Mouse (Mus musculus) embryonic facial prominence, embryonic 13.5 days (tissue): ENCODE measurements at regions not wholly inside any gene's neighbourhood (a gene's known extent, or its start where the extent isn't known, plus 50 kb on each side); places are given as distances from the start of the nearest gene placed in this dataset.

Source experiments
- ATAC-seq: fragments of 200-750 bp; cut with Nextera tagmentation; 2 replicates; pipeline ENCODE4 v1.8.0; 2017; ENCODE audit warnings: low read depth; ENCODE audit not compliant: insufficient number of reproducible peaks, insufficient read depth, low FRiP score, low TSS enrichment
- H3K27ac ChIP-seq: fragments of 300-500 bp; sonication (generic); 2 replicates; pipeline ENCODE4 v1.5.1; 2015; ENCODE audit warnings: moderate library complexity, mild to moderate bottlenecking, inconsistent platforms
- H3K27me3 ChIP-seq: fragments of 300-500 bp; sonication (generic); 2 replicates; pipeline ENCODE4 v1.6.1; 2015; ENCODE audit warnings: mild to moderate bottlenecking, inconsistent platforms
- H3K36me3 ChIP-seq: fragments of 300-500 bp; sonication (generic); 2 replicates; pipeline ENCODE4 v1.6.1; 2015; ENCODE audit warnings: mild to moderate bottlenecking, inconsistent platforms
- H3K4me1 ChIP-seq: fragments of 300-500 bp; sonication (generic); 2 replicates; pipeline ENCODE4 v1.6.1; 2015; ENCODE audit warnings: inconsistent platforms
- H3K4me2 ChIP-seq: fragments of 300-500 bp; sonication (generic); 2 replicates; pipeline ENCODE4 v1.6.1; 2015; ENCODE audit warnings: moderate library complexity, mild to moderate bottlenecking, inconsistent platforms
- H3K4me3 ChIP-seq: fragments of 300-500 bp; sonication (generic); 2 replicates; pipeline ENCODE4 v1.5.1; 2015; ENCODE audit warnings: mild to moderate bottlenecking, inconsistent platforms
- H3K9ac ChIP-seq: fragments of 300-500 bp; sonication (generic); 2 replicates; pipeline ENCODE4 v1.6.1; 2015; ENCODE audit warnings: mild to moderate bottlenecking, inconsistent platforms
- H3K9me3 ChIP-seq: fragments of 300-500 bp; sonication (generic); 2 replicates; pipeline ENCODE4 v1.6.1; 2016; ENCODE audit warnings: inconsistent platforms
- WGBS: fragments of 180-500 bp; shearing (Covaris S2); methylation state at CpG from one replicate; pipeline ENCODE4 v1.1.7; 2015; ENCODE audit warnings: mixed read lengths; 5-methylcytosine and 5-hydroxymethylcytosine counted together

GRCm38 (mm10) chr2:46065034-46065802 lies 948.0 kb upstream of the Zeb2 start:
- Histone ChIP-seq H3K9me3 (no peaks in the 10 kb centered on the region), H3K4me2 (no peak overlapping the region; the same call in 1 of the 2 replicates), H3K36me3 (no peaks in the 10 kb centered on the region), H3K4me1 (no peaks in the 10 kb centered on the region), H3K4me3 (no peak overlapping the region), H3K27ac (no peak overlapping the region), H3K27me3 (no peaks in the 10 kb centered on the region), H3K9ac (no peak overlapping the region)
- peak; percentile 72; the same call in 1 of the 2 replicates for ATAC-seq
- WGBS, result 42% methylated on average over 7 of the region's 7 CpGs

- Histone ChIP-seq H3K4me1 (0 out of 2 replicates have a peak, but pooled peaks cover 3% of the 10 kb centered on the region), H3K4me3 (no peak overlapping the region), H3K36me3 (no peaks in the 10 kb centered on the region), H3K27ac (no peak overlapping the region), H3K9me3 (no peaks in the 10 kb centered on the region), H3K9ac (no peak overlapping the region), H3K27me3 (no peaks in the 10 kb centered on the region), H3K4me2 (no peak overlapping the region)
- WGBS, result 73% methylated on average over 8 of the region's 8 CpGs
- no peak for ATAC-seq
Observed at GRCm38 (mm10) chr2:46055729-46056128, 938.5 kb upstream of the Zeb2 start.

- Histone ChIP-seq H3K4me1 (0 out of 2 replicates have a peak, but pooled peaks cover 3% of the 10 kb centered on the region), H3K4me3 (no peak overlapping the region), H3K27ac (no peak overlapping the region), H3K27me3 (no peaks in the 10 kb centered on the region), H3K9ac (no peak overlapping the region), H3K4me2 (no peak overlapping the region; the same call in 1 of the 2 replicates), H3K9me3 (no peaks in the 10 kb centered on the region), H3K36me3 (no peaks in the 10 kb centered on the region)
- 42% methylated on average over 7 of the region's 7 CpGs for WGBS
- ATAC-seq, result no peak
Observed at GRCm38 (mm10) chr2:46054902-46055301, 937.7 kb upstream of the Zeb2 start.

- H3K9me3 ChIP-seq, result no peaks in the 10 kb centered on the region
- H3K27me3 ChIP-seq, result no peaks in the 10 kb centered on the region
- ATAC-seq, result no peak
- H3K4me1 ChIP-seq, result no peaks in the 10 kb centered on the region
- no peak overlapping the region for H3K4me3 ChIP-seq
- H3K27ac ChIP-seq, result no peak overlapping the region
- WGBS, result 83% methylated on average over 1 of the region's 1 CpGs
- no peak overlapping the region for H3K9ac ChIP-seq
- H3K4me2 ChIP-seq, result no peak overlapping the region
- H3K36me3 ChIP-seq, result no peaks in the 10 kb centered on the region
Observed at GRCm38 (mm10) chr2:46021854-46022253, 904.7 kb upstream of the Zeb2 start.

GRCm38 (mm10) chr2:46013771-46014269 lies 896.6 kb upstream of the Zeb2 start:
- H3K27me3 ChIP-seq, result no peaks in the 10 kb centered on the region
- H3K36me3 ChIP-seq, result no peaks in the 10 kb centered on the region
- no peaks in the 10 kb centered on the region for H3K9me3 ChIP-seq
- H3K4me1 ChIP-seq, result no peaks in the 10 kb centered on the region
- no peak overlapping the region for H3K9ac ChIP-seq
- no peak overlapping the region for H3K4me2 ChIP-seq
- no peak overlapping the region for H3K27ac ChIP-seq
- WGBS, result 75% methylated on average over 3 of the region's 3 CpGs
- H3K4me3 ChIP-seq, result no peak overlapping the region
- ATAC-seq, result no peak

GRCm38 (mm10) chr2:46012716-46013115 lies 895.5 kb upstream of the Zeb2 start:
- H3K4me3 ChIP-seq, result no peak overlapping the region
- no peaks in the 10 kb centered on the region for H3K36me3 ChIP-seq
- no peaks in the 10 kb centered on the region for H3K27me3 ChIP-seq
- no peak overlapping the region for H3K4me2 ChIP-seq
- no peak overlapping the region for H3K27ac ChIP-seq
- no peak for ATAC-seq
- H3K4me1 ChIP-seq, result no peaks in the 10 kb centered on the region
- H3K9ac ChIP-seq, result no peak overlapping the region
- no peaks in the 10 kb centered on the region for H3K9me3 ChIP-seq
- 90% methylated on average over 1 of the region's 1 CpGs for WGBS

GRCm38 (mm10) chr2:45975157-45975556 lies 858.0 kb upstream of the Zeb2 start:
- H3K4me1 ChIP-seq, result no peaks in the 10 kb centered on the region
- no peaks in the 10 kb centered on the region for H3K36me3 ChIP-seq
- no peak for ATAC-seq
- no peaks in the 10 kb centered on the region for H3K27me3 ChIP-seq
- H3K27ac ChIP-seq, result no peak overlapping the region
- no peaks in the 10 kb centered on the region for H3K9me3 ChIP-seq
- H3K4me3 ChIP-seq, result no peak overlapping the region
- no peak overlapping the region for H3K9ac ChIP-seq
- H3K4me2 ChIP-seq, result no peak overlapping the region

- Histone ChIP-seq H3K9ac (no peak overlapping the region), H3K4me1 (no peaks in the 10 kb centered on the region), H3K36me3 (no peaks in the 10 kb centered on the region), H3K4me2 (no peak overlapping the region), H3K4me3 (no peak overlapping the region), H3K9me3 (no peaks in the 10 kb centered on the region), H3K27me3 (no peaks in the 10 kb centered on the region), H3K27ac (no peak overlapping the region)
- ATAC-seq, result no peak
- WGBS, result 83% methylated on average over 5 of the region's 5 CpGs
Observed at GRCm38 (mm10) chr2:45968635-45969034, 851.4 kb upstream of the Zeb2 start.

GRCm38 (mm10) chr2:45956792-45957330 lies 839.7 kb upstream of the Zeb2 start:
- WGBS, result 55% methylated on average over 4 of the region's 4 CpGs
- H3K27me3 ChIP-seq, result no peaks in the 10 kb centered on the region
- no peak overlapping the region for H3K9ac ChIP-seq
- H3K27ac ChIP-seq, result no peak overlapping the region
- no peaks in the 10 kb centered on the region for H3K4me1 ChIP-seq
- no peaks in the 10 kb centered on the region for H3K9me3 ChIP-seq
- no peak for ATAC-seq
- no peak overlapping the region for H3K4me2 ChIP-seq
- H3K36me3 ChIP-seq, result no peaks in the 10 kb centered on the region
- H3K4me3 ChIP-seq, result no peak overlapping the region

GRCm38 (mm10) chr2:45948758-45949157 lies 831.6 kb upstream of the Zeb2 start:
- H3K4me1 ChIP-seq, result no peaks in the 10 kb centered on the region
- no peak for ATAC-seq
- WGBS, result 68% methylated on average over 1 of the region's 1 CpGs

GRCm38 (mm10) chr2:45925791-45926480 lies 808.7 kb upstream of the Zeb2 start:
- no peak overlapping the region for H3K27ac ChIP-seq
- WGBS, result 77% methylated on average over 7 of the region's 7 CpGs
- H3K4me3 ChIP-seq, result no peak overlapping the region
- H3K9ac ChIP-seq, result no peak overlapping the region
- no peak for ATAC-seq
- no peaks in the 10 kb centered on the region for H3K4me1 ChIP-seq
- H3K36me3 ChIP-seq, result no peaks in the 10 kb centered on the region
- no peak overlapping the region for H3K4me2 ChIP-seq
- no peaks in the 10 kb centered on the region for H3K27me3 ChIP-seq
- no peaks in the 10 kb centered on the region for H3K9me3 ChIP-seq

More at GRCm38 (mm10) chr2:45948758-45949157, 831.6 kb upstream of the Zeb2 start:
- no peak overlapping the region for H3K4me3 ChIP-seq
- no peak overlapping the region for H3K27ac ChIP-seq
- H3K9me3 ChIP-seq, result no peaks in the 10 kb centered on the region
- no peak overlapping the region for H3K9ac ChIP-seq
- no peaks in the 10 kb centered on the region for H3K36me3 ChIP-seq
- no peaks in the 10 kb centered on the region for H3K27me3 ChIP-seq
- no peak overlapping the region for H3K4me2 ChIP-seq

- Histone ChIP-seq H3K4me1 (no peaks in the 10 kb centered on the region), H3K4me3 (no peak overlapping the region), H3K9me3 (no peaks in the 10 kb centered on the region), H3K27ac (no peak overlapping the region), H3K36me3 (no peaks in the 10 kb centered on the region), H3K27me3 (no peaks in the 10 kb centered on the region), H3K4me2 (no peak overlapping the region), H3K9ac (no peak overlapping the region)
- no peak for ATAC-seq
- 24% methylated on average over 1 of the region's 1 CpGs for WGBS
Observed at GRCm38 (mm10) chr2:45908871-45909270, 791.7 kb upstream of the Zeb2 start.
